Mouse (Mus musculus): Measurements from ENCODE around the gene Psmb9.
"Not testable (repeated sequence)": the region's sequence is repeated elsewhere in the genome, so short reads cannot be mapped to it uniquely, and the experiment has no call there.

Psmb9 gene

DNA sequence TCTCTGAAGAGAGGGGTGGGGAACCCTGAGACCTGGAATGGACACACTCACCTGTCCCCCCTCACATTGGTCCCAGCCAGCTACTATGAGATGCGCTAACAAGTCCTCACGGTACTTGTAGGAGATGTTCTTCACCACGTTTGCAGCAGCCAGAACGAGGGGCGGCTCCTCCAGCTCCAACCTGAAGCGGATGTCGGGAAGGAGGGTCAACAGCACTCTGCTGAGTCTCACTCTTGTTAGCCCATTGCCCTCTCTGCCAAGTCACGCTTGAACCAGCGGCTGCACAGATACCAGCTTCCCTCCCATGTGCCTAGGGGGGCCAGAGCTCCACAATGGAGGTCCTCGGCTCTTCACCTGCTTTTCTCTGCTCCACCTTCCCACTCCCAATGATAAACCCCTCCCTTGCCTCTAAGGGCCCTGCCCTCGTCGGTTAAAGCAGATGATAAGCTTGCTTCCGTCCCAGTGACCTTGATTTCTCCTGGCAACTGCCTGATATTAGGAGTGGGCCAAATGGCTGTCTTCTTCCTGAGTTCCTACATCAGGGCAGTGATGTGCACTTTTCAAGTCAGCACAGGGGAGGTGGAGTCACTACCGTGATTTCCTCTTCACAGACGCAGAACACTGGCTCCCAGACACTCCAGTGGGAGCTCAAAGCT is 3.9 kb downstream of the Psmb9 start:
- DNase-seq (ENCODE audit: inconsistent ontology term), result no peak

- no peak for DNase-seq (ENCODE audit: inconsistent ontology term)
These were observed 7.4 kb downstream of the Psmb9 start for GRCm38 (mm10) chr17:34179913-34180859.

DNA sequence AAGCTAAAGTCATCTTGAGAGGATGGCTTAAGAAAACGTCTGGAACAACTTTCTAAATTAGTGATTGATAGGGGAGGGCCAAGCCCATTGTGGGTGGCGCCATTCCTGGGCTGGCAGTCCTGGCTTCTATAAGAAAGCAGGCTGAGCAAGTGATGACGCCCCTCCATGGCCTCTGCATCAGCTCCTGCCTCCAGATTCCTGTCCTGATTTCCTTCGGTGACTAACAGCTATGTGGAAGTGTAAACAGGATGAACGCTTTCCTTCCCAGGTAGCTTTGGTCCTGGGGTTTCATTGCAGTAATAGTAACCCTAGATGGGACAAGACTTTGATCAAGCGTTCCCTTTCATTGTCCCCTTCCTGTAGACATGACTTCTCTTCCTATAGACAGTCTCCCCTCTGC is 8.5 kb downstream of the Psmb9 start:
- no peak for DNase-seq (ENCODE audit: inconsistent ontology term)

GRCm38 (mm10) chr17:34177179-34177578 is 10.4 kb downstream of the Psmb9 start:
- DNase-seq (ENCODE audit: inconsistent ontology term), result no peak

DNA sequence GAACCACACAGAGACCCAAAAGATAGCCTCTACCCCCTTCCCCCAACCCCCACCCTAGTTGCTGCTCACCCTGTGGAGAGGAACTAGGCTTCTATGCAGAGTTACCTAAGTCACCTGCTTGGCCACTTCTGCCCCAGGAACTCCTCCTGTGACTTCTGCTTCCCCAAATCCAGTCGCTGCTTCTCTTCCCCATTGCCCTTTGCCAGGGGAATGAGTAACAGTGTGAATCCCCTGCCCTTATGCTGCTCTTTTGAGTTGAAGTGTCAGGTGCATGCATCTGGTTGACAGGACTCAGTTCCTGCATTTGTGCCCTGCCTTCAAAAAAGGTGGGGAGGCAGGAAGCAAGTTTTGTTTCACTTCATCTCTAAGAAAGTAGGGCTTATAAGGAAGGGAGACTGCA is 13.5 kb downstream of the Psmb9 start:
- no peak for DNase-seq (ENCODE audit: inconsistent ontology term)

DNA sequence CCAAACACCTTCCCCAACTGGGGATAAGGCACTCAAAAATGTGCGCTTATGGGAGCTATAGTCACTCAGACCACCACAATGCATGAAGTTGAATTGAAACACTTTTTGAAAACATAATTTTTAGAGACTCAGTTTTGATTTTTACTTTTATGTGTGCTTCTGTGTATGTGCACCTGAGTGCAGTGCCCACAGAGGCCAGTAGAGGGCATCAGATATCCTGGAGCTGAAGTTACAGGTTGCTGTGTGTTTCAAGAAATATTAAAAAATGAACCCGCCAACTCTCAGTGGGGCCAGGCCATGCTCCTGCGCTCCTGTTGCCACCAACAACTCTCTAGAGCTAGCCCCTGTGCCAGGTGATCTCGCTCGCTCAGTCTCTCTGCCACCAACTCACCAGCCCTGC is 15.0 kb downstream of the Psmb9 start:
- DNase-seq (ENCODE audit: inconsistent ontology term), result no peak

- DNase-seq (ENCODE audit: inconsistent ontology term), result peak; percentile 33
These were observed 16.6 kb downstream of the Psmb9 start for GRCm38 (mm10) chr17:34170877-34171498.

DNA sequence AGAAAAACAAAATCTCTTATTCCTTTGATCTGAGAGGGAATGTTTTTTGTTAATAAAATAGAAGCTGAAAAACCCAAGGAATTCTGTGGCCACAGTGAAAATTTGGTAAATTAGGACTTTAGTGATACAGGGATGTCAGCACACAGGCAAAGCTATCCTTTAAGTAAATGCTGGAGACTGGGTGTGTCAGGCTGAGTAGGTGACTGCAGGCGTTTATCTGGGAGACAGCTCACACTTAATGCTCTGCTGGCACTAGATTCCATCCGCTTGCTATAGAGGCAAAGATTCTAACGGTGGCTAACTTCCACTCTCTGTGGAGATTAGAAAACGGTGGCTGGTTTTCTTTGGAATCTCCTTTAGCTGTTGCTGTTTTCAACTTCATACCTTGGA is 17.1 kb downstream of the Psmb9 start:
- DNase-seq (ENCODE audit: inconsistent ontology term), result no peak

- peak; percentile 34 for DNase-seq (ENCODE audit: inconsistent ontology term)
These were observed 18.3 kb downstream of the Psmb9 start for GRCm38 (mm10) chr17:34169279-34169678.

DNA sequence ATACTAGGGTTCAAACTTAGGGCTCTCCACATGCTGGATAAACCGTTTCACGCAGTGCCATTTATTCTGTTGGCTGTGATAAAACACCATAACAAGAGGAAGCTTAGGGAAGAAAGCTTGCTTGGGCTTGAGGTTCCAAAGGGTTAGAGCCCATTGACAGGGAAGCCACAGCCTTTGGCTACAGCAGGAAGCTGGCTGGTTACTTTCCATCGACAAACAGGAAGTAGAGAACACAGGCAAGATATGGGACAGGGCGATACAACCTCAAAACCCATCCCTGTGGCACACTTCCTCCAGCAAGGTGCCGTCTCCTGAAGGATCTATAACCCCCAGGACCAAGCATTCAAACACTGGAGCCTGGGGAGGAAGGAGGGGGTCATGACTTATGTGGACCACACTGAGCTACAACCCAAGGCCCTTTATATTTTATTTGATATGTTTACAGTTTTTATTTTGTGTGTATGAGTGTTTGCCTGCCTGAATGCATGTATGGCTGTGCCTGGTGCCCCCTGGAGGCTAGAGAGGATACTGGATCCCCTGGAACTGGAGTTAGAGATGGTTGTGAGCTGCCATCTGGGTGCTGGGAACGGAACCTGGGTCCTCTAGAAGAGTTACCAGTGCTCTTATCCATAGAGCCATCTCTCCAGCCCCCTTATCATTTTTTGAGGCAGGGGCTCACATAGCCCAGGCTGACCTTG is 22.4 kb downstream of the Psmb9 start:
- DNase-seq (ENCODE audit: inconsistent ontology term), result no peak

DNA sequence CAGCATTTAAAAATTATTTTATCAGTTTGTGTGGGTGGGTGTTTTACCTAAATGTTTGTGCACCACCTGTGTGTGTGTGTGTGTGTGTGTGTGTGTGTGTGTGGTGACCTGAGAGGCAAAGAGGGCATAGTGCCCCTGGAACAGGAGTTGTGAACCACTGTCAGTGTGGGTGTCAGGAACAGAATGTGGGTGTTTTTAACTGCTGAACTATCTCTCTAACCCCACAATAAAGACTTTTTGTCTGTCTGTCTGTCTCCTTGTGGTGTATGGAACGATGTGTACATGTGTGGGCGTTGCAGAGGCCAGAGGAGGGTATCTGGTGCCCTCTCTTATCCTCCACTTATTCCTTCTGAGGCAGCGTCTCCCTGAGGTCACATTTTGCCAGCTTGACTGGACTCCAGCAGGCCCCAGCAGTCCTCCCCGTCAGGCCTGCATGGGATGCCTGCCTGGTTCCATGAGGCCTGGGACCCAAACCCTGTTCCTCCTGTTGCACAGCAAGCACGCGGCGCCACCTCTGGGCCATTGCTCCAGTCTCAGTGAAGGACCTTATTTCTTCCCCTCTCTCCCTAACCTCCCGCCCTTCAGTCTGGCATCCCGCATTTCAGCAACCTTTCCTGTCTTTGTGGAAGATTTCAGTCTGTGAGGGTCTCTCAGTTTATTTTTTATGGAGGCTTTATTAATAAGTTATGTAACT is 23.2 kb downstream of the Psmb9 start:
- DNase-seq (ENCODE audit: inconsistent ontology term), result peak; percentile 45

DNA sequence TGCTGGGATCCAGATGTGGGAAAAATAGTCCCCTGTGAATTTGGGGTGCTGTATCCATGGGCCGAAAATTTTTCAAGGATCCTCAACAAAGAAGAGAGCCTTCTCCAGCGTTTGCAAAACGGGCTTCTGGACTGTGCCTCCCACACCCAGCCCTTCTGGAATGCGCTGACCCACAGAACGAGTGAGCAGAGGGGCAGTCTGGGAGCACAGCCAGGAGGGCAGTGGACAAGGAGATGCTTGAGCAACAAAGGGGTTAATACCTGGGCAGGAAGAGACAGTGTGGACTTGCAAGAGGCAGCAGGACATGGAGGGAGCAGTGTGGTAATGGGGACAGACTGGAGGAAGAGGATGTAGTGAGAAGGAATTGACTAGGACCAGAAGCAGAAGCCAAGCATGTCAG is 32.0 kb downstream of the Psmb9 start:
- no peak for DNase-seq (ENCODE audit: inconsistent ontology term)

DNA sequence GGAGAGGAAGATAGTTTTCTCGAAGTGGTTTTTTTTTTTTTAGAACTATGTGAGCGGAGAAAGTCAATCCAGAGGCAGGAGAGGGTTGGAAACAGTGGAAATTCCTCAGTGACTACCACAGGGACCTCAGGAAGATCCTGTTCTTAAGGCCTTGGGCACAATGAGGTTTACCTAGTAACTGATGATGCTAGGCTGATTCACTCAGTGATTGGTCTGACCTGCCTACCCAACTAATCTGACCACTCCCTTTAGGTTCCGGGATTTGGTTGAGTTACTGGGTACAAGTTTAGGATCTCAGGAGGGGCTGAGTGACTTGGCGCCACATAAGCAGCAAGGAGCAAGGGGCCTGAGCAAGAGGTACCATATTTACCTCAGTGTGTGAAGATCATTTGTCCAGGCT is 34.6 kb downstream of the Psmb9 start, which contains the start of gene H2-DMb1:
Gene H2-DMb1 (plus strand): TSS at position 150 of the 400 bp plus-strand sequence.
- DNase-seq (ENCODE audit: inconsistent ontology term), result peak; percentile 67

- DNase-seq (ENCODE audit: inconsistent ontology term), result no peak
These were observed 42.6 kb downstream of the Psmb9 start for GRCm38 (mm10) chr17:34144960-34145371.

GRCm38 (mm10) chr17:34144221-34144620 is 43.3 kb downstream of the Psmb9 start:
- not testable (repeated sequence) for DNase-seq (ENCODE audit: inconsistent ontology term)

DNA sequence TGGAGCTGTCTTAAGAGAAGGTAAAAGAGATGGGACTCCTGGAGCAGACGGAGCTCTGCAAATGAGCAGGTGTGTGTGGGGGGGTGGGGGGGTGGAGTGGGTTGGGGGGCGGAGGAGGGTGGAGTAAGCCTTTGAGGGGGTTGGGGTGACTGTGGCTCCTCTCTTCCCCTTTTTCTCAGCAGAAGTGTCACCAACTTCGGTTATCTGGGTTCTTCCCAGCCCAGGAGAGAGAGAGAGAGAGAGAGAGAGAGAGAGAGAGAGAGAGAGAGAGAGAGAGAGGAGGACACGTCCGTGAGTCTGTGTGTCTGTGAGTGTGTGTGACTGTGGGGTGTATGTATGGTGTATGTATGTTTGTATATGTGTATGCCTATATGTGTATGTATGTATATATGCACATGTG is 44.1 kb downstream of the Psmb9 start:
- DNase-seq (ENCODE audit: inconsistent ontology term), result no peak

DNA sequence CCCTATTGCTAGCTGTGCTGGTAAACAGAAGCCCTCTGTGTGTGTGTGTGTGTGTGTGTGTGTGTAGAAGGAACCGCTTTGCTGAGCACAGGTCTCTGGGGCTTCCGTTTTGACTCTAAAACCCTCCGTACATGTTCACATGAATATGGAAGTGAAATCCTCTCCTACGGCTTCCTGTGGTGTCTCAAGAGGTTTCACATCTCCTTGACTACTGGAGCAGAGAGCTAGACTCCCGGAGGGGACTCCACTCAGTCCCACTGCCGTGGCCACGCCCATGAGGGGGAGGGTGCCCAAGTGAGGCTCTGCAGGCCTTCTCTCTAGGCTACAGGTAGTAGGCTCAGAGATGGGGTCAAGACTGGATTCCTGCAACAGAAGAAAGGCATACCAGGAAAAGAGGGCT is 44.5 kb downstream of the Psmb9 start, which contains the start of gene H2-DMb2:
Gene H2-DMb2 (plus strand): TSS at position 275 of the 400 bp plus-strand sequence.
- no peak for DNase-seq (ENCODE audit: inconsistent ontology term)

- no peak for DNase-seq (ENCODE audit: inconsistent ontology term)
These were observed 45.0 kb downstream of the Psmb9 start for GRCm38 (mm10) chr17:34142456-34143010.

DNA sequence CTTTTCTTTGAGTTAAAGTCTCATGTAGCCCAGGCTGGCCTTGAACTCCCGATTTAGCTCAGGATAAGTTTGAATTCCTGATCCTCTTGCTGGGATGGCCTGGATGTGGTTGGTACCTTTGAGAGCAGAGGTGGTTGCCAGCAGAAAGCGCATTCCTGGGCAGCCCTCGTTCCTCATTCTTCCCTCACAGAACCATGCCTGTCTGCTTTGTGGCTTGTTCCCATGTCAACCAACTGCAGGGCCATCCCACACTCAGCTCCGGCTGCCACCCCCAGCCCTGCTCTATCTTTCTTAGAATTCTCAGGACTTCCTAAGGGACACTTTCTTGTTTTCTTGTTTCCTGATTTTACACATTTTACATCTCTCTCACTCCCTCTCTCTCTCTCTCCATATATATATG is 46.1 kb downstream of the Psmb9 start:
- peak; percentile 45 for DNase-seq (ENCODE audit: inconsistent ontology term)

GRCm38 (mm10) chr17:34140240-34140639 is 47.3 kb downstream of the Psmb9 start:
- no peak for DNase-seq (ENCODE audit: inconsistent ontology term)

DNA sequence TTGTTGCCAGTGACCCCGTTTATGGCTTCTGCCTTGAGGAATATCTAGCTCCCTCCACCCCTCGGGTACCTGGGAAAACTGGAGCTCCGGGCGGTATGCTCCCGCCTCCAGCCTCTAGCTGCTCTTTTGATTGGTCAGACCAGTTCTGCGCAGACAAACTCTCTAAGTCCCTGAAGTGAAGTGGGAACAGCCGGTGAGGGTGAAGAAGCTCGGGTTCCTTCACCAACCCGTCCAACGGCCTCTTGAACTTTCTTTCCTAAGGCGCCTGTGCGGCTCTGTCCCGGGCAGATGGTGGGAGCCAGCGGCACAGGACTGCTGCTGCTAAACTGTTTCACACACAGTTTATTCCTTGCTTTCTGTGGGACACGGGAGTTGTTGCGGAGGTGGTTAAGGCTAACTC is 48.1 kb downstream of the Psmb9 start:
- peak; percentile 63 for DNase-seq (ENCODE audit: inconsistent ontology term)

Data from Muller cell, postnatal 12 days (primary cell).